Mouse (Mus musculus): ENCODE data around the gene Klhl3.

- TF ChIP-seq TAL1 (IDR thresholded peaks at IDR 0.05; ENCODE audit: low read length) (no peak), GATA1 (IDR thresholded peaks at IDR 0.05; ENCODE audit: low read length) (no peak)
Observed at GRCm38 (mm10) chr13:58045278-58045677, 68.1 kb downstream of the Klhl3 start.

Data from erythroblast, embryonic 14.5 days (primary cell).